Mouse (Mus musculus): ENCODE measurements around the gene Trim14.

GRCm38 (mm10) chr4:46489028-46489925 is 46.7 kb downstream of the Trim14 start, which contains the start of gene Nans:
- no peak for TF ChIP-seq CTCF (IDR thresholded peaks at IDR 0.05; ENCODE audit: low read depth, low read length)
- no peak for TF ChIP-seq GATA1 (IDR thresholded peaks at IDR 0.05; ENCODE audit: borderline replicate concordance, low read length)
- no peak for TF ChIP-seq POLR2AphosphoS5 (IDR thresholded peaks at IDR 0.05; ENCODE audit: insufficient replicate concordance, low read depth, low read length)
